Mouse (Mus musculus): ENCODE results near the gene Ccdc175. TPM values are rescaled to one million over a fixed set of nuclear protein-coding genes. Genes with fewer than 3 reads are reported as not detected.

Ccdc175 gene
- polyA plus RNA-seq, 1 experiment from 2014 or later = not detected

- WGBS = under 1% methylated on average over 52 of the region's 60 CpGs
- Histone ChIP-seq H3K4me3 (ENCODE audit: low read depth, low read length) (peak within 1 kb of the TSS; percentile 71), H3K27ac (ENCODE audit: low read length) (peak within 1 kb of the TSS; percentile 96), H3K27me3 (replicated peaks; ENCODE audit: insufficient read depth, low read length) (no peaks in the 10 kb centered on the region), H3K36me3 (ENCODE audit: insufficient read depth, low read length) (no peaks in the 10 kb centered on the region), H3K4me2 (replicated peaks; ENCODE audit: low read depth, low read length) (peak within 1 kb of the TSS; percentile 89), H3K9ac (replicated peaks; ENCODE audit: low read depth) (peak within 1 kb of the TSS; percentile 71), H3K9me3 (ENCODE audit: low read length) (no peaks in the 10 kb centered on the region), H3K4me1 (ENCODE audit: insufficient read depth, low read depth, low read length) (peaks cover 6% of the 10 kb centered on the region; the same call in 1 of the 2 replicates)
- DNase-seq (ENCODE audit: low spot score) = peak; percentile 100
- peak; percentile 96 for ATAC-seq
- TF ChIP-seq CTCF (IDR thresholded peaks at IDR 0.05) = peak; percentile 38; the same call in 1 of the 2 replicates
- peak; percentile 60; the same call in 1 of the 2 replicates for TF ChIP-seq EP300 (IDR thresholded peaks at IDR 0.05)
Observed at GRCm38 (mm10) chr12:72085329-72086165, 99.3 kb downstream of the Ccdc175 start, which contains the start of the genes L3hypdh and Jkamp. TSS of gene L3hypdh (minus strand) at chr12:72085439. TSS of gene Jkamp (plus strand) at chr12:72085589.

GRCm38 (mm10) chr12:72085024-72085328 lies 99.9 kb downstream of the Ccdc175 start:
- H3K9me3 ChIP-seq (ENCODE audit: low read length) = no peaks in the 10 kb centered on the region
- ATAC-seq (peak; percentile 16; the same call in 1 of the 2 replicates), DNase-seq (ENCODE audit: low spot score) (no peak)
- H3K9ac ChIP-seq (replicated peaks; ENCODE audit: low read depth) = peak overlapping the region; percentile 42
- no peak for TF ChIP-seq CTCF (IDR thresholded peaks at IDR 0.05)
- no peak for TF ChIP-seq EP300 (IDR thresholded peaks at IDR 0.05)
- H3K4me1 ChIP-seq (ENCODE audit: insufficient read depth, low read depth, low read length) = peaks cover 6% of the 10 kb centered on the region; the same call in 1 of the 2 replicates
- peak overlapping the region; percentile 89 for H3K4me2 ChIP-seq (replicated peaks; ENCODE audit: low read depth, low read length)
- peak overlapping the region; percentile 96 for H3K27ac ChIP-seq (ENCODE audit: low read length)
- no peaks in the 10 kb centered on the region for H3K36me3 ChIP-seq (ENCODE audit: insufficient read depth, low read length)
- no peaks in the 10 kb centered on the region for H3K27me3 ChIP-seq (replicated peaks; ENCODE audit: insufficient read depth, low read length)
- H3K4me3 ChIP-seq (ENCODE audit: low read depth, low read length) = peak overlapping the region; percentile 71
- 2% methylated on average over 30 of the region's 31 CpGs for WGBS

- H3K4me1 ChIP-seq (ENCODE audit: insufficient read depth, low read depth, low read length) = peaks cover 6% of the 10 kb centered on the region; the same call in 1 of the 2 replicates
- no peak for TF ChIP-seq EP300 (IDR thresholded peaks at IDR 0.05)
- TF ChIP-seq CTCF (IDR thresholded peaks at IDR 0.05) = no peak
- H3K27ac ChIP-seq (ENCODE audit: low read length) = peak overlapping the region; percentile 96
- WGBS = 6% methylated on average over 46 of the region's 46 CpGs
- no peaks in the 10 kb centered on the region for H3K36me3 ChIP-seq (ENCODE audit: insufficient read depth, low read length)
- DNase-seq (ENCODE audit: low spot score) (peak; percentile 58), ATAC-seq (no peak; the same call in 1 of the 2 replicates)
- H3K27me3 ChIP-seq (replicated peaks; ENCODE audit: insufficient read depth, low read length) = no peaks in the 10 kb centered on the region
- H3K4me3 ChIP-seq (ENCODE audit: low read depth, low read length) = peak overlapping the region; percentile 71
- H3K4me2 ChIP-seq (replicated peaks; ENCODE audit: low read depth, low read length) = peak overlapping the region; percentile 89
- H3K9ac ChIP-seq (replicated peaks; ENCODE audit: low read depth) = peak overlapping the region; percentile 42
- H3K9me3 ChIP-seq (ENCODE audit: low read length) = no peaks in the 10 kb centered on the region
Observed at GRCm38 (mm10) chr12:72084261-72085023, 100.4 kb downstream of the Ccdc175 start.

- Histone ChIP-seq H3K9ac (replicated peaks; ENCODE audit: low read depth) (no peak overlapping the region), H3K9me3 (ENCODE audit: low read length) (no peaks in the 10 kb centered on the region), H3K4me2 (replicated peaks; ENCODE audit: low read depth, low read length) (no peak overlapping the region), H3K27me3 (replicated peaks; ENCODE audit: insufficient read depth, low read length) (no peaks in the 10 kb centered on the region), H3K27ac (ENCODE audit: low read length) (no peak overlapping the region), H3K4me1 (ENCODE audit: insufficient read depth, low read depth, low read length) (peaks cover 6% of the 10 kb centered on the region; the same call in 1 of the 2 replicates), H3K4me3 (ENCODE audit: low read depth, low read length) (no peak overlapping the region), H3K36me3 (ENCODE audit: insufficient read depth, low read length) (no peaks in the 10 kb centered on the region)
- TF ChIP-seq EP300 (IDR thresholded peaks at IDR 0.05) (no peak), CTCF (IDR thresholded peaks at IDR 0.05) (no peak)
- no peak for ATAC-seq
- 82% methylated on average over 9 of the region's 9 CpGs for WGBS
- DNase-seq (ENCODE audit: low spot score) = no peak
Observed at GRCm38 (mm10) chr12:72083265-72083664, 101.6 kb downstream of the Ccdc175 start.

- Histone ChIP-seq H3K4me2 (replicated peaks; ENCODE audit: low read depth, low read length) (peak overlapping the region; percentile 41), H3K36me3 (ENCODE audit: insufficient read depth, low read length) (no peaks in the 10 kb centered on the region), H3K27ac (ENCODE audit: low read length) (no peak overlapping the region), H3K9ac (replicated peaks; ENCODE audit: low read depth) (no peak overlapping the region), H3K9me3 (ENCODE audit: low read length) (no peaks in the 10 kb centered on the region), H3K4me3 (ENCODE audit: low read depth, low read length) (no peak overlapping the region), H3K4me1 (ENCODE audit: insufficient read depth, low read depth, low read length) (peaks cover 6% of the 10 kb centered on the region; the same call in 1 of the 2 replicates), H3K27me3 (replicated peaks; ENCODE audit: insufficient read depth, low read length) (no peaks in the 10 kb centered on the region)
- TF ChIP-seq CTCF (IDR thresholded peaks at IDR 0.05) = no peak
- no peak for ATAC-seq
- whole genome bisulfite sequencing = 25% methylated on average over 18 of the region's 18 CpGs
- DNase-seq (ENCODE audit: low spot score) = peak; percentile 40
Observed at GRCm38 (mm10) chr12:72082370-72082769, 102.5 kb downstream of the Ccdc175 start.

GRCm38 (mm10) chr12:72081961-72082360 lies 102.9 kb downstream of the Ccdc175 start:
- no peaks in the 10 kb centered on the region for H3K27me3 ChIP-seq (replicated peaks; ENCODE audit: insufficient read depth, low read length)
- H3K9me3 ChIP-seq (ENCODE audit: low read length) = no peaks in the 10 kb centered on the region
- H3K36me3 ChIP-seq (ENCODE audit: insufficient read depth, low read length) = no peaks in the 10 kb centered on the region
- H3K4me3 ChIP-seq (ENCODE audit: low read depth, low read length) = no peak overlapping the region
- no peak for DNase-seq (ENCODE audit: low spot score)
- 69% methylated on average over 3 of the region's 3 CpGs for WGBS
- ATAC-seq = no peak
- no peak for TF ChIP-seq EP300 (IDR thresholded peaks at IDR 0.05)
- TF ChIP-seq CTCF (IDR thresholded peaks at IDR 0.05) = no peak
- peaks cover 6% of the 10 kb centered on the region; the same call in 1 of the 2 replicates for H3K4me1 ChIP-seq (ENCODE audit: insufficient read depth, low read depth, low read length)
- no peak overlapping the region for H3K4me2 ChIP-seq (replicated peaks; ENCODE audit: low read depth, low read length)
- no peak overlapping the region for H3K27ac ChIP-seq (ENCODE audit: low read length)
- H3K9ac ChIP-seq (replicated peaks; ENCODE audit: low read depth) = no peak overlapping the region

All from lung, postnatal 0 days (tissue).